Mouse (Mus musculus) liver, postnatal 0 days (tissue): Measurements from ENCODE around the gene Tmem258.

Source experiments
- CTCF ChIP-seq: sonication (generic); IDR thresholded peaks from 2 replicates; pipeline ENCODE4 v1.5.1; 2016; ENCODE audit warnings: antibody characterized with exemption, low read depth
- EP300 ChIP-seq: IDR thresholded peaks from 2 replicates; pipeline ENCODE4 v1.6.1; 2016; ENCODE audit warnings: antibody characterized with exemption, low read depth, mild to moderate bottlenecking

DNA sequence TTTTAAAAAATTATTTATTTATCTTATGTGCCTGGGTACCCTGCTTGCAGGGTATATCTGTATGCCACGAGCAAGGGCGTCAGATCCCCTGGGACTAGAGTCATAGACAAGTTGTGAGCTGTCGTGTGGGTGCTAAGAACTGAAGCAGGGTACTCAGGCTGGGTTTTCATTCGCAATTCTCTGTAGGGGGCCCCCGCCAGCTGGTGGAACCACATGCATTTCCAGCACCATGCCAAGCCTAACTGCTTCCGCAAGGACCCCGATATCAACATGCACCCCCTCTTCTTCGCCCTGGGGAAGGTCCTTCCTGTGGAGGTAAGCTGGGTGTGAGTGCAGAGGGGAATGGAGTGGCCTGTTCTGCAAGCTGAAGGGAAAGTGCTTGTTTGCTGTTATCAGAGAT, 17.2 kb upstream of the Tmem258 start:
- TF ChIP-seq CTCF (no peak), EP300 (no peak)
